Mouse (Mus musculus) limb, embryonic 15.5 days (tissue): ENCODE results near the gene Ptprs. TPM values are rescaled to one million over a fixed set of nuclear protein-coding genes. Genes with fewer than 3 reads are reported as not detected.

Experiments
- ATAC-seq: fragments of 200-750 bp; cut with Nextera tagmentation; 2 replicates; pipeline ENCODE4 v1.8.0; 2017; ENCODE audit warnings: low read depth, moderate TSS enrichment; ENCODE audit not compliant: insufficient number of reproducible peaks, low FRiP score, low TSS enrichment
- H3K27ac ChIP-seq: fragments of 300-500 bp; sonication (generic); 2 replicates; pipeline ENCODE4 v1.5.1; 2015; ENCODE audit warnings: moderate library complexity, mild to moderate bottlenecking, inconsistent platforms
- H3K27me3 ChIP-seq: fragments of 300-500 bp; sonication (generic); 2 replicates; pipeline ENCODE4 v1.6.1; 2015; ENCODE audit warnings: inconsistent platforms
- H3K36me3 ChIP-seq: fragments of 300-500 bp; sonication (generic); 2 replicates; pipeline ENCODE4 v1.6.1; 2015; ENCODE audit warnings: inconsistent platforms
- H3K4me1 ChIP-seq: fragments of 300-500 bp; sonication (generic); 2 replicates; pipeline ENCODE4 v1.6.1; 2015; ENCODE audit warnings: inconsistent platforms
- H3K4me2 ChIP-seq: fragments of 300-500 bp; sonication (generic); 2 replicates; pipeline ENCODE4 v1.6.1; 2015; ENCODE audit warnings: mild to moderate bottlenecking, inconsistent platforms
- H3K4me3 ChIP-seq: fragments of 300-500 bp; sonication (generic); 2 replicates; pipeline ENCODE4 v1.5.1; 2015; ENCODE audit warnings: mild to moderate bottlenecking, inconsistent platforms
- H3K9ac ChIP-seq: fragments of 300-500 bp; sonication (generic); 2 replicates; pipeline ENCODE4 v1.6.1; 2015; ENCODE audit warnings: inconsistent platforms
- H3K9me3 ChIP-seq: fragments of 300-500 bp; sonication (generic); 2 replicates; pipeline ENCODE4 v1.6.1; 2016; ENCODE audit warnings: inconsistent platforms
- WGBS: fragments of 180-500 bp; shearing (Covaris S2); methylation state at CpG from one replicate; pipeline ENCODE4 v1.1.7; 2015; 5-methylcytosine and 5-hydroxymethylcytosine counted together
- polyA plus RNA-seq: library from polyadenylated mRNA; unstranded; fragments of >200 nt; fragmentation: Nextera tagmentation; extraction: Ambion mirVana; gene quantifications from 2 replicates; pipeline ENCODE4 v1.2.1, GENCODE M21; 2015

The Ptprs gene
- polyA plus RNA-seq, 1 experiment from 2014 or later, result 96.3 TPM

DNA sequence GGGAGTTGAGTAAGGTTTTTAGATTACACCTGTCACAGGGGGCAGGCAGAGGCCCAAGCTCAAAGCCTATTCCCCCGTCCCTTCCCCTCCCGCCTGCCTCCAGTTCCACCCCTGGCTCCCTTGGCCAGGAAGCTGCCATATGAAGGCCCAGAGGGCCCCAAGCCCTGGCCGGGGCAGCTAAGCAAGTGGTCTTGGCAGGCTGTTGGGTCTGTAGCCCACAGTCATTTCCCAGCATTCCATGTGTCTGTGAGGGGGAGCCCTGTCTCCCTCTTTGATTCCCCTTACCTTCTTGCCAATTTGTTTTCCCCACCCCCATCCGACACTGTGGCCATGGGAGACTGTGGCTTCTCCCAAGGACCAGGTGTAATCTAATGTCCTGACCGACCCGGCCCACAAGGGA, 34.0 kb downstream of the Ptprs start:
- Histone ChIP-seq H3K36me3 (peaks cover 64% of the 10 kb centered on the region), H3K4me1 (no peaks in the 10 kb centered on the region; the same call in 1 of the 2 replicates), H3K4me2 (no peak overlapping the region), H3K27ac (no peak overlapping the region), H3K9me3 (no peaks in the 10 kb centered on the region), H3K27me3 (no peaks in the 10 kb centered on the region), H3K9ac (no peak overlapping the region), H3K4me3 (no peak overlapping the region)
- 73% methylated on average over 6 of the region's 6 CpGs for WGBS
- no peak for ATAC-seq

DNA sequence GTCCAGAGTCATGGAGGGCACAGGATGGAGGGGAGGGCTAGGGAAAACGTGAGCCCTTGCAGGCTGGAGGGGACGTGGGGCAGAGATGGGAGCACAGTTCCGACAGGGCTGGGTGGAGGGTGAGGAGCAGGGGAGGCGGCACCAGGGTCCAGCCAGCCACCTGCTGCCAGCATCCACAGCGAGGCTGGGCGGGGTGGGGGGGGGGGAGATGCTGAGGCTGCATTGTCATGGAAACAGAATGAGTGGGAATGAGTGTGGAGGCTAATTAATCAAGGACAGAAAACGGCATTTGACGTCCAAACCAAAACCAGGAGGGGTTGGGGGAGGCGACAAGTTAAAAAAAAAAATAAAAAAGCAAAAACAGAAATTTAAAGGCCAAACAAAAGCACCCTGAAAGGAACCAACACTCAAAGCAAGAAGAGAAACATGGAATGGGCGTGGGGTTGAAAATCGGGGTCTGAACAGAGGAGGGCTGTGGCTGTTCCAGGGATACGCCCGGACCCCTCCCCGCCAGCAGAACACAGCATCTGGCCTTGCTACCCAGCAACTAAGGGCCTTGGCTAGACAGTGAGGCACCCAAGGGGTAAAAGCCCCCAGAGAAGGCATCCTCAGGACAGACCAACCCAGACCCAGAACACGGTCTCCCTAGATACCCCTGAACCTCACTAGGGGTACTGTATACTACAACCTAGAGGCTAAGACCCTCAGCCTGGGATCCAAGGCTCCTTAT, 36.4 kb downstream of the Ptprs start:
- WGBS, result 77% methylated on average over 15 of the region's 15 CpGs
- Histone ChIP-seq H3K9me3 (no peaks in the 10 kb centered on the region), H3K27me3 (no peaks in the 10 kb centered on the region), H3K9ac (no peak overlapping the region), H3K27ac (no peak overlapping the region), H3K36me3 (peaks cover 72% of the 10 kb centered on the region), H3K4me1 (no peaks in the 10 kb centered on the region; the same call in 1 of the 2 replicates), H3K4me2 (no peak overlapping the region), H3K4me3 (no peak overlapping the region)
- ATAC-seq, result no peak

DNA sequence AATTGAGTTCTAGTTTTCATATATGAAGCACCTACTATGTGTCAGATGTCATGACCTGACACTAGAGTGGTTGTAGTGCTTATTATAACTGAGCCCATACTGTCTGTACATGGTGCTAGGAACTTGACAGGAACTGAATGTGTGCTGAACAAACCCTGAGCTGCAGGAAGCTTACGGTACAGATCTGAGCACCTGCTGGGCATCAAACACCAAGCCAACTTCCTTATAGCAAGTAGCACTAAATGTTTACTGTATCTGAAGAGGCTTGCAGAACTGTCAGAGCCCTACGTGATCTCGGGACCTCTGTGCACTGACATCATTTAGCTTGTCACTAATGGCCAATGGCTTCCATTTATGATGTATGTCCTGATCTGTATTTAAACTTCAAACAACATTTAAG, 44.7 kb downstream of the Ptprs start:
- no peak for ATAC-seq
- WGBS, result 90% methylated on average over 3 of the region's 3 CpGs
- H3K4me3 ChIP-seq, result no peak overlapping the region

DNA sequence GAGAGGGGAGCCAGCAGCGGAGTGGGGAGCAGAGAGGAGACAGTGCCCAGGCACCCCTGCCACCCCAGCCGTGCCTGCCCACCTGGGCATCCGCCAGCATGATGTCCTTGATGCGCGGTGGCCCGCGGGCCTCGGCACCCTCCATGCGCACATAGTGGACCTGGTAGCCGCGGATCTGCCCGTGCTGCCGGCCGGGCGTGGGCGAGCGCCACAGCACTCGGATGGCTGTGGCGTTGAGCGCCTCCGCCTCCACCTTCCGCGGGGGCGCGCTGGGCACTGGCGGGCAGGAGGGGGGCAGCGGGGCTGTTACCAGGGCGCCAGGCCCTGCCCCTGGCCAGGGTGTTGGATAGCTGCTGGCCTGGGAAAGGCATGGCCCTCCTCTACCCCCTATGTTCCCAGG, 48.4 kb downstream of the Ptprs start:
- no peak overlapping the region for H3K4me2 ChIP-seq
- 79% methylated on average over 28 of the region's 28 CpGs for WGBS
- H3K27ac ChIP-seq, result no peak overlapping the region
- H3K4me1 ChIP-seq, result peaks cover 23% of the 10 kb centered on the region
- ATAC-seq, result no peak
- H3K9me3 ChIP-seq, result no peaks in the 10 kb centered on the region
- no peaks in the 10 kb centered on the region for H3K27me3 ChIP-seq
- H3K36me3 ChIP-seq, result peaks cover 65% of the 10 kb centered on the region
- no peak overlapping the region for H3K4me3 ChIP-seq
- H3K9ac ChIP-seq, result no peak overlapping the region

More for the DNA sequence above, 44.7 kb downstream of the Ptprs start:
- Histone ChIP-seq H3K9ac (no peak overlapping the region), H3K36me3 (peaks cover 80% of the 10 kb centered on the region), H3K27me3 (no peaks in the 10 kb centered on the region), H3K9me3 (no peaks in the 10 kb centered on the region), H3K27ac (no peak overlapping the region), H3K4me1 (peaks cover 2% of the 10 kb centered on the region; the same call in 1 of the 2 replicates), H3K4me2 (no peak overlapping the region)

DNA sequence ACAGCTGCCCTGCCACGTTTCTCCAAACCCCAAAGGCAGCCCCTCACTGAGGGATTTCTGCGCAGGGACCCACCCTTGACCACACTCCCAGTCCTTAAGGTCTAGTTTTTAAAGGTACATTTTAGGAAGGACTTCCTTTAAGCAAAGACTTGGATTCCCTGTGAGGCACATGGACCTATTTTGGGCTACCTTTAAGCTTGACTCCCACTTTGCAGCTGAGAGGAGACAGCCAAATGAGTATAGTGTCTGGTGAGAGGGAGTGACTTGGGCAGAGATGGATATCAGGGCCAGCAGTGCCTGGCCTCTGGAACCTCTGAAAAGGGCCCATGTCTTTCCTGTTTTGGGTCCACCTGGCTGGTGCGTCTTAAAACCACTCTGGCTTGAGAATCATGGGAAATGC, 50.3 kb downstream of the Ptprs start:
- no peak for ATAC-seq
- no peaks in the 10 kb centered on the region for H3K9me3 ChIP-seq
- no peaks in the 10 kb centered on the region for H3K27me3 ChIP-seq
- peaks cover 23% of the 10 kb centered on the region for H3K4me1 ChIP-seq
- H3K4me2 ChIP-seq, result peak overlapping the region; percentile 82
- peak overlapping the region; percentile 54 for H3K4me3 ChIP-seq
- H3K27ac ChIP-seq, result peak overlapping the region; percentile 83
- 31% methylated on average over 3 of the region's 3 CpGs for WGBS
- H3K36me3 ChIP-seq, result peaks cover 67% of the 10 kb centered on the region
- H3K9ac ChIP-seq, result peak overlapping the region; percentile 37

DNA sequence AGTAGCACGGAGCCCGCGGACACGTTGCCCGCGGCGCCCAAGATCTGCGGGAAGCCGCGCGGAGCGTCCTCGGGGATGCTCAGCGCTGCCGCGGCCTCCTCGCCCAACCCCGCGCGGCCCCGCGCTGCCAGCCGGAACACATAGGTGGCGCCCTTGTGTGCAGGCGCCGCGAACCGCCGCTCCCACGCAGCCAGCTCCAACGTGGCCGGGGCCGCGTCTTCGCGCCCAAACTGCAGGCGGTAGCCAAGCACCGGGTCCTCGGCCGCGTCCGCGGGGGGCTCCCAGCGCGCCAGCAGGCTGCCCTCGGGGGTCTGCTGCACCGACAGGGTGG, 50.7 kb downstream of the Ptprs start:
- ATAC-seq, result peak; percentile 69
- Histone ChIP-seq H3K27ac (peak overlapping the region; percentile 83), H3K4me1 (peaks cover 23% of the 10 kb centered on the region), H3K4me3 (peak overlapping the region; percentile 54), H3K36me3 (peaks cover 68% of the 10 kb centered on the region), H3K9ac (peak overlapping the region; percentile 37), H3K4me2 (peak overlapping the region; percentile 82), H3K27me3 (no peaks in the 10 kb centered on the region), H3K9me3 (no peaks in the 10 kb centered on the region)
- WGBS, result under 1% methylated on average over 45 of the region's 47 CpGs

DNA sequence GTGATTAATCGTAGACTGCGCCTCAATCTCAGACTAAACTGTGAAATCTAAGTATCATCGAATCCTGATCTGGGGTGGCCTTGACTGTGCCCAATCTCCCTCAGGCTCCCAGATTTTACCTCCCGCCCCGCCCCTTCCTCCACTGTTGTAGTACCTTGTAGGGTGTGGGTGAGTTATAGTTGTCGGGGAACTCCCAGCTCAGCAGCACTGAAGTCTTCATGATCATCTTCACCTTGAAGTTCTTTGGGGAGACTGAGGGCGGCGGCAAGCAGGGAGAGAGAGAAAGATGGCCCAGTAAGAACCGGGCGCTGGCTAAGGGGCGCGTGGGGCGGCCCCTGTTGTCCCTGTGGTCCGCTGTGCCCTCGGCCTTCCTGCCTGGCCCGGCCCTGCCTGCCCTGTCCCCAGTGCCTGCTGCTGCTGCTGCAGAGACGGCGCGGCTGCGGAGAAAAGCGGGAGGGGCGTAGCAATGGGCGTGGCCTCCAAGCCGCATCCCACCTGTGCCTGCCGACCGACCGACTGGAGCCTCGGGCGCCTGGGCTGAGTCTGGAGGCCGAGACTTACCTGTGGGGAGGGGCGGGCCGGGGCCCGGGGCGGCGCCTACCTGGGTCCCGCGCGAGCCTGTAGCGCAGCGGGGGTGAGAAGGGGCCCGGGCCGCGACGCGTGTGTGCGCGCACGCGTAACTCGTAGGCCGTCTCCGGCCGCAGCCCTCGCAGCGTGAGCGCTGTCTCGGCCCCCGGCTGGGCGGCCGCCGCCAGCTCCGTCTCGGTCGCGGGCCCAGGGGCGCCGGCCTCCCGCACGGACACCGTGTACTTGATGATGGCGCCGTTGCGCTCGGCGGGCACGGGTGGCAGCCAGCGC, 51.3 kb downstream of the Ptprs start:
- Histone ChIP-seq H3K4me2 (peak overlapping the region; percentile 82), H3K4me1 (peaks cover 23% of the 10 kb centered on the region), H3K27me3 (no peaks in the 10 kb centered on the region), H3K4me3 (peak overlapping the region; percentile 54), H3K36me3 (peaks cover 74% of the 10 kb centered on the region), H3K9me3 (no peaks in the 10 kb centered on the region), H3K27ac (peak overlapping the region; percentile 83), H3K9ac (peak overlapping the region; percentile 37)
- ATAC-seq, result peak; percentile 53
- WGBS, result 15% methylated on average over 57 of the region's 77 CpGs

DNA sequence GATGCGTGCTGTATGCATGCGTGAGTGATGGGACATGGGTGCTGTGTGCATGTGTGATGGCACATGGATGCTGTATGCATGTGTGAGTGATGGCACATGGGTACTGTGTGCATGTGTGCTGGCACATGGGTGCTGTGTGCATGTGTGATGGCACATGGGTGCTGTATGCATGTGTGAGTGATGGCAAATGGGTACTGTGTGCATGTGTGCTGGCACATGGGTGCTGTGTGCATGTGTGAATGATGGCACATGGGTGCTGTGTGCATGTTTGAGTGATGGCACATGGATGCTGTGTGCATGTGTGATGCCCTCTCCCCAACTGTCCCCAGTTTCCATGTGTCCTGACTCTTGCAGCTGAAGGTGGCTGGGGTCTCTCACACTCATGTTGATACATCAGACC, 56.3 kb downstream of the Ptprs start:
- H3K9ac ChIP-seq, result no peak overlapping the region
- H3K4me2 ChIP-seq, result no peak overlapping the region
- H3K4me3 ChIP-seq, result no peak overlapping the region
- H3K9me3 ChIP-seq, result no peaks in the 10 kb centered on the region
- H3K36me3 ChIP-seq, result peaks cover 95% of the 10 kb centered on the region
- peaks cover 5% of the 10 kb centered on the region for H3K4me1 ChIP-seq
- no peaks in the 10 kb centered on the region for H3K27me3 ChIP-seq
- no peak overlapping the region for H3K27ac ChIP-seq
- ATAC-seq, result no peak
- WGBS, result 98% methylated on average over 2 of the region's 2 CpGs

DNA sequence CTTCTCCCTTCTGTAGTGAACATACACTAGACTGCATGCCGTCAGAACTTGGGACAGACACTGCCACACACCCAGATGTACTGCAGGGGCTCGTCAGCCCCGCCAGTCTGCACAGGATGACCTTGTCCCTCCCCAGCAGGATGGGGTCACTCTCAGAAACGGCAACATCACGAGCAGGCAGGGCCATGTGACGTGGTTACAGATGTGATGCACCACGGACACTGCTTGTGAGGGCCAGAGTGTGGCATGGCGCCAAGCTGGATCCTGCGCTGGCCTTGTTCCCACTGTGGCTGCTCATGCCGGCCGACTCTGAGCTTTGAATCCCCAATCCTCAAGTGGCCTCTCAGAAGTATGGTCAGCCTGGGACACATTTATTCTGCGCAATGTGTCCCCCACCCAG, 58.0 kb downstream of the Ptprs start:
- Histone ChIP-seq H3K4me3 (no peak overlapping the region), H3K9me3 (no peaks in the 10 kb centered on the region), H3K27ac (no peak overlapping the region), H3K36me3 (peaks cover 97% of the 10 kb centered on the region), H3K4me1 (no peaks in the 10 kb centered on the region), H3K9ac (no peak overlapping the region), H3K4me2 (no peak overlapping the region), H3K27me3 (no peaks in the 10 kb centered on the region)
- 0 out of 2 replicates have a peak, but pooled peaks have one; percentile 27 for ATAC-seq
- WGBS, result 83% methylated on average over 12 of the region's 12 CpGs

DNA sequence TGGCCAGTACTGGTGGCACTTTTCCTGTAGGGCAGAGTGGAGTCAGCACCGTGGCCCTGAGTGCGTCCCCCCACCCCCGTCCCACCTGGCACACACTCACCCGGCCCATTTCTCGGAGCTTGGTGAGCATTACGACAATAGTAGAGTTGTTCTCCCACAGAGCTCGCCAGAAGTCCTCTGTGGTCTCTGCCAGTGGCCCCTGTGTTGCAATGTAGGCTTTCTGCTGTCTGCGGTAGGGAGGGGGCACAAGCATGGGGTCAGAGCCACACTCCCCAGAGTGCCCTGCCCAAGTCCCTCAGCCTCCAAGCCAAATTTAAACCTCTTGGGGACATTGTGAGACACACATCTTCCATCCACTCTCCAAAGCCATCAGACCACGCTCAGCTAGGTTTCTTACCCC, 61.5 kb downstream of the Ptprs start:
- Histone ChIP-seq H3K36me3 (peaks cover 93% of the 10 kb centered on the region), H3K27ac (no peak overlapping the region), H3K4me1 (no peaks in the 10 kb centered on the region), H3K4me3 (no peak overlapping the region), H3K9me3 (no peaks in the 10 kb centered on the region), H3K27me3 (no peaks in the 10 kb centered on the region), H3K9ac (no peak overlapping the region), H3K4me2 (no peak overlapping the region)
- no peak for ATAC-seq
- WGBS, result 90% methylated on average over 9 of the region's 9 CpGs

DNA sequence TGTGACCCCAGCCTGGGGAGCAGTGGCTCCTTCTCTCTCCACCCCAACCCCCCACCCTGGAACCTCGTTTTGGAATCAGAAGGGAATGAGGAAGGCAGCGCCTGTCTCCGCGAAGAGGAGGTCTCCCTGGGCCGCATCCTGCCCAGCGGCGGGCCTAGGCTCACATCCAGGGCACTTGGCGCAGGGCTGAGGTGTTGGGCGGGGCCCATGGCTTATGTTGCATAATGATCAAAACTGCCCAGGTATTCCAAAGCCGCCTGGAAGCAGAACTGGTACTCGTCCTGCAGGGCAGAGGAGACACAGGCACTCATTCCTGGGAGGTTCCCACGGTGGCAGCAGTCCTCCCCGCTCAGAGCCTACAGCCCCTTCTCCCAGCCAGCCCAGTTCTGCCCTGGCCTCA, 63.2 kb downstream of the Ptprs start:
- Histone ChIP-seq H3K4me2 (no peak overlapping the region), H3K4me3 (no peak overlapping the region), H3K9me3 (no peaks in the 10 kb centered on the region), H3K27ac (no peak overlapping the region), H3K36me3 (peaks cover 77% of the 10 kb centered on the region), H3K27me3 (no peaks in the 10 kb centered on the region), H3K9ac (no peak overlapping the region), H3K4me1 (no peaks in the 10 kb centered on the region)
- 85% methylated on average over 13 of the region's 13 CpGs for WGBS
- no peak for ATAC-seq

DNA sequence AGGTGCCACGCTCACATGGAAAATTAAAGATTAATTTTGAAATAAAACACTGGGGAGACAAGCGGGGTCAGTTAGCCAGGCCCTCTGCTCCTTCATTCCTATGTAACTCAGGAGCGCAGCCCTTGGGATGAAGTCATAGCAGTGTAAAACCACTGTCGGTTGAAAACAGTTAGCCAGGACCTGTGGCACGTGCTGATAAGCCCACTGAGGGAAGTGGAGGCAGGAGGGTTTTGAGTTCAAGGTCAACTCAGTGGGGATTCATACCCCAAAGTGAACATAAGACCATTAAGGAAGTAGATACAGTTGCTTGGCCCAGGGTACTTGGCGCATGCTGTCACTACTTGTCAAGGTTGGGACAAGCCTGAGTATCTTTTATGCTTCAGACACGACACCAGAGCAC, 64.8 kb downstream of the Ptprs start:
- no peak overlapping the region for H3K4me3 ChIP-seq
- H3K27ac ChIP-seq, result no peak overlapping the region
- WGBS, result 95% methylated on average over 7 of the region's 7 CpGs
- H3K4me2 ChIP-seq, result no peak overlapping the region
- no peak for ATAC-seq
- peaks cover 60% of the 10 kb centered on the region for H3K36me3 ChIP-seq
- peaks cover 14% of the 10 kb centered on the region for H3K4me1 ChIP-seq
- no peaks in the 10 kb centered on the region for H3K27me3 ChIP-seq
- no peak overlapping the region for H3K9ac ChIP-seq
- no peaks in the 10 kb centered on the region for H3K9me3 ChIP-seq
